Mouse (Mus musculus) liver, embryonic 14.5 days (tissue): Measurements from ENCODE around the gene Slc17a4.

Experiments
- CTCF ChIP-seq: IDR thresholded peaks from 2 replicates; pipeline ENCODE4 v1.5.1; 2016; ENCODE audit warnings: antibody characterized with exemption, low read depth, control low read depth
- EP300 ChIP-seq: IDR thresholded peaks from 2 replicates; pipeline ENCODE4 v1.6.1; 2016; ENCODE audit warnings: antibody characterized with exemption, low read depth

- TF ChIP-seq CTCF (no peak), EP300 (no peak)
Measured at GRCm38 (mm10) chr13:23914376-23915167, at the start of gene Slc17a4.
